Mouse (Mus musculus): Measurements from ENCODE around the gene Ror2. TPM values are rescaled to one million over a fixed set of nuclear protein-coding genes. Genes with fewer than 3 reads are reported as not detected.
A peak's percentile ranks its signal among the peaks of the same experiment; 100 is the strongest.

The Ror2 gene
- total RNA-seq, 1 experiment from 2014 or later, result not detected

- peak; percentile 42 for ATAC-seq (replicated peaks; ENCODE audit: insufficient number of reproducible peaks, low FRiP score, low TSS enrichment, poor library complexity, severe bottlenecking)
Observed at GRCm38 (mm10) chr13:53109560-53110248, 176.2 kb downstream of the Ror2 start.

- no peak for ATAC-seq (replicated peaks; ENCODE audit: insufficient number of reproducible peaks, low FRiP score, low TSS enrichment, poor library complexity, severe bottlenecking)
Observed at GRCm38 (mm10) chr13:53106676-53107075, 179.2 kb downstream of the Ror2 start.

GRCm38 (mm10) chr13:53099771-53100682, 185.9 kb downstream of the Ror2 start:
- ATAC-seq (replicated peaks; ENCODE audit: insufficient number of reproducible peaks, low FRiP score, low TSS enrichment, poor library complexity, severe bottlenecking), result no peak

- ATAC-seq (replicated peaks; ENCODE audit: insufficient number of reproducible peaks, low FRiP score, low TSS enrichment, poor library complexity, severe bottlenecking), result peak; percentile 74; the same call in 1 of the 2 replicates
Observed at GRCm38 (mm10) chr13:53096615-53097014, 189.3 kb downstream of the Ror2 start.

GRCm38 (mm10) chr13:53095222-53095621, 190.7 kb downstream of the Ror2 start:
- ATAC-seq (replicated peaks; ENCODE audit: insufficient number of reproducible peaks, low FRiP score, low TSS enrichment, poor library complexity, severe bottlenecking), result no peak

GRCm38 (mm10) chr13:53094658-53095057, 191.3 kb downstream of the Ror2 start:
- no peak for ATAC-seq (replicated peaks; ENCODE audit: insufficient number of reproducible peaks, low FRiP score, low TSS enrichment, poor library complexity, severe bottlenecking)

- ATAC-seq (replicated peaks; ENCODE audit: insufficient number of reproducible peaks, low FRiP score, low TSS enrichment, poor library complexity, severe bottlenecking), result no peak
Observed at GRCm38 (mm10) chr13:53093407-53093806, 192.5 kb downstream of the Ror2 start.

GRCm38 (mm10) chr13:53086552-53087282, 199.2 kb downstream of the Ror2 start:
- no peak for ATAC-seq (replicated peaks; ENCODE audit: insufficient number of reproducible peaks, low FRiP score, low TSS enrichment, poor library complexity, severe bottlenecking)

GRCm38 (mm10) chr13:53081846-53082245, 204.1 kb downstream of the Ror2 start:
- no peak for ATAC-seq (replicated peaks; ENCODE audit: insufficient number of reproducible peaks, low FRiP score, low TSS enrichment, poor library complexity, severe bottlenecking)

GRCm38 (mm10) chr13:53077732-53078345, 208.1 kb downstream of the Ror2 start:
- ATAC-seq (replicated peaks; ENCODE audit: insufficient number of reproducible peaks, low FRiP score, low TSS enrichment, poor library complexity, severe bottlenecking), result no peak

- no peak for ATAC-seq (replicated peaks; ENCODE audit: insufficient number of reproducible peaks, low FRiP score, low TSS enrichment, poor library complexity, severe bottlenecking)
Observed at GRCm38 (mm10) chr13:53075006-53075405, 210.9 kb downstream of the Ror2 start.

GRCm38 (mm10) chr13:53069076-53069690, 216.7 kb downstream of the Ror2 start:
- ATAC-seq (replicated peaks; ENCODE audit: insufficient number of reproducible peaks, low FRiP score, low TSS enrichment, poor library complexity, severe bottlenecking), result no peak

GRCm38 (mm10) chr13:53068461-53068860, 217.5 kb downstream of the Ror2 start:
- no peak for ATAC-seq (replicated peaks; ENCODE audit: insufficient number of reproducible peaks, low FRiP score, low TSS enrichment, poor library complexity, severe bottlenecking)

GRCm38 (mm10) chr13:53067949-53068348, 218.0 kb downstream of the Ror2 start:
- ATAC-seq (replicated peaks; ENCODE audit: insufficient number of reproducible peaks, low FRiP score, low TSS enrichment, poor library complexity, severe bottlenecking), result no peak

- ATAC-seq (replicated peaks; ENCODE audit: insufficient number of reproducible peaks, low FRiP score, low TSS enrichment, poor library complexity, severe bottlenecking), result no peak
Observed at GRCm38 (mm10) chr13:53065122-53065521, 220.8 kb downstream of the Ror2 start.

- ATAC-seq (replicated peaks; ENCODE audit: insufficient number of reproducible peaks, low FRiP score, low TSS enrichment, poor library complexity, severe bottlenecking), result no peak
Observed at GRCm38 (mm10) chr13:53064681-53065080, 221.2 kb downstream of the Ror2 start.

All from monocyte, adult 5-6 weeks (primary cell).